Mouse (Mus musculus) hindbrain, embryonic 15.5 days (tissue): Measurements from ENCODE around the gene Tmem164. TPM values are rescaled to one million over a fixed set of nuclear protein-coding genes. Genes with fewer than 3 reads are reported as not detected.
A peak's percentile ranks its signal among the peaks of the same experiment; 100 is the strongest.

Source experiments
- ATAC-seq: fragments of 200-750 bp; cut with Nextera tagmentation; 2 replicates; pipeline ENCODE4 v1.8.0; 2017; ENCODE audit warnings: low read depth, moderate number of reproducible peaks, moderate TSS enrichment; ENCODE audit not compliant: low FRiP score
- H3K27ac ChIP-seq: fragments of 300-500 bp; sonication (generic); replicated peaks from 2 replicates; pipeline ENCODE4 v1.5.1; 2015; ENCODE audit warnings: mild to moderate bottlenecking, inconsistent platforms
- H3K27me3 ChIP-seq: fragments of 300-500 bp; sonication (generic); 2 replicates; pipeline ENCODE4 v1.6.1; 2015; ENCODE audit warnings: control low read depth, inconsistent platforms
- H3K36me3 ChIP-seq: fragments of 300-500 bp; sonication (generic); 2 replicates; pipeline ENCODE4 v1.6.1; 2015; ENCODE audit warnings: control low read depth, inconsistent platforms
- H3K4me1 ChIP-seq: fragments of 300-500 bp; sonication (generic); replicated peaks from 2 replicates; pipeline ENCODE4 v1.6.1; 2015; ENCODE audit warnings: control low read depth, inconsistent platforms
- H3K4me2 ChIP-seq: fragments of 300-500 bp; sonication (generic); 2 replicates; pipeline ENCODE4 v1.6.1; 2015; ENCODE audit warnings: moderate library complexity, mild to moderate bottlenecking, inconsistent platforms
- H3K4me3 ChIP-seq: fragments of 300-500 bp; sonication (generic); 2 replicates; pipeline ENCODE4 v1.5.1; 2015; ENCODE audit warnings: mild to moderate bottlenecking, inconsistent platforms
- H3K9ac ChIP-seq: fragments of 300-500 bp; sonication (generic); 2 replicates; pipeline ENCODE4 v1.6.1; 2015; ENCODE audit warnings: inconsistent platforms
- H3K9me3 ChIP-seq: fragments of 300-500 bp; sonication (generic); 2 replicates; pipeline ENCODE4 v1.6.1; 2016; ENCODE audit warnings: control low read depth, inconsistent platforms
- WGBS: fragments of 180-500 bp; shearing (Covaris S2); methylation state at CpG from one replicate; pipeline ENCODE4 v1.1.7; 2015; 5-methylcytosine and 5-hydroxymethylcytosine counted together
- polyA plus RNA-seq: library from polyadenylated mRNA; unstranded; fragments of >200 nt; fragmentation: Nextera tagmentation; extraction: Ambion mirVana; gene quantifications from 2 replicates; pipeline ENCODE4 v1.2.1, GENCODE M21; 2015

The Tmem164 gene
- polyA plus RNA-seq, 1 experiment from 2014 or later = 25.1 TPM

- ATAC-seq = no peak
- Histone ChIP-seq H3K4me2 (no peak overlapping the region), H3K27me3 (0 out of 2 replicates have a peak, but pooled peaks cover 2% of the 10 kb centered on the region), H3K27ac (no peak overlapping the region), H3K9me3 (no peaks in the 10 kb centered on the region), H3K9ac (no peak overlapping the region), H3K36me3 (no peaks in the 10 kb centered on the region), H3K4me3 (no peak overlapping the region), H3K4me1 (peaks cover 8% of the 10 kb centered on the region; the same call in 1 of the 2 replicates)
- WGBS = 88% methylated on average over 2 of the region's 2 CpGs
Observed at GRCm38 (mm10) chrX:142724203-142724602, 43.0 kb downstream of the Tmem164 start.

DNA sequence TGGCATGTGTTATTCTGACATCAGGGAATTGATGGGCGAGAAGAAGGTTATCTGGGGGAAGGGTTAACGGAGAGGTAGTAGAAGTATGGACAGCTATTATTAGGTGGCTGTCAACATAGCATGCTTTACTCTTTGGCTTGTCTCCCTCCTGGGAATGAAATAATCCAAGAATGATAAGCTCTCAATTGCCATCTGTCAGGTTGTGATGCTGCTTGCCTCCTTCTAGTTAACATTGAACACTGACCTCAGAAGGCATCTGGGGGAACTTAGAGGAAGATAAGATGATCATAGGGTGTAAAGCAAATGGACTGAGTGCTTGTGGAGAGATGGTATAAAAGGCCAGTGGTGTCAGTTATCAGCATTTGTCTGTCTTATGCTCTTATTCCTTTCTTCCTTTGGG, 44.4 kb downstream of the Tmem164 start:
- Histone ChIP-seq H3K27me3 (0 out of 2 replicates have a peak, but pooled peaks cover 2% of the 10 kb centered on the region), H3K9ac (no peak overlapping the region), H3K36me3 (no peaks in the 10 kb centered on the region), H3K9me3 (no peaks in the 10 kb centered on the region), H3K4me2 (no peak overlapping the region), H3K4me1 (peaks cover 8% of the 10 kb centered on the region; the same call in 1 of the 2 replicates), H3K27ac (no peak overlapping the region), H3K4me3 (no peak overlapping the region)
- WGBS = 66% methylated on average over 2 of the region's 2 CpGs
- ATAC-seq = no peak

DNA sequence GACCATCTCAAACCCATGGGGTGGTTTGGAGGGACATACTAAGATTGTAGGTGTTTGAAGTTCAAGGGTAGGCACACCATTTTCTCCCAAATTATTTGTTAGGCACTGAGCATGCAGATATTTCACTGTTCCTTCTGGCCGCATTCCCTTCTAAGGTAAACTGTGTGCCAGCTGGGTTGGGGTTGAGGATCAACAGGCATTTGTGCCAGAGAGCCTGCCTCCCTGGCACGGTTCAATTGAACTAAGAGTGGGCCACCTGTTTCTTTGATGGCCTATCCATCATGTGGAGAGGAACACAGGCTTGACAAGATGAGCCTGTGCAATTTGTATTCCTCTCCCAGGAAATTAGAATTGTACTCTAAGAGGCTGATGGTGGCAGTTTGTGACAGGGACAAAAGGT, 45.1 kb downstream of the Tmem164 start:
- Histone ChIP-seq H3K9me3 (no peaks in the 10 kb centered on the region), H3K36me3 (no peaks in the 10 kb centered on the region), H3K27me3 (0 out of 2 replicates have a peak, but pooled peaks cover 2% of the 10 kb centered on the region), H3K9ac (no peak overlapping the region), H3K4me3 (no peak overlapping the region), H3K4me2 (no peak overlapping the region), H3K27ac (no peak overlapping the region), H3K4me1 (peaks cover 8% of the 10 kb centered on the region; the same call in 1 of the 2 replicates)
- 0 out of 2 replicates have a peak, but pooled peaks have one; percentile 19 for ATAC-seq
- WGBS = 64% methylated on average over 2 of the region's 2 CpGs

GRCm38 (mm10) chrX:142727847-142728246, 46.6 kb downstream of the Tmem164 start:
- H3K9me3 ChIP-seq = no peaks in the 10 kb centered on the region
- WGBS = 53% methylated on average over 6 of the region's 6 CpGs
- ATAC-seq = no peak
- H3K4me1 ChIP-seq = peaks cover 8% of the 10 kb centered on the region; the same call in 1 of the 2 replicates
- no peaks in the 10 kb centered on the region for H3K36me3 ChIP-seq
- H3K27ac ChIP-seq = no peak overlapping the region
- H3K27me3 ChIP-seq = 0 out of 2 replicates have a peak, but pooled peaks cover 4% of the 10 kb centered on the region
- no peak overlapping the region for H3K4me2 ChIP-seq
- H3K4me3 ChIP-seq = no peak overlapping the region
- H3K9ac ChIP-seq = no peak overlapping the region

GRCm38 (mm10) chrX:142729040-142729439, 47.8 kb downstream of the Tmem164 start:
- H3K9me3 ChIP-seq = no peaks in the 10 kb centered on the region
- peaks cover 8% of the 10 kb centered on the region; the same call in 1 of the 2 replicates for H3K4me1 ChIP-seq
- no peak overlapping the region for H3K4me3 ChIP-seq
- H3K9ac ChIP-seq = no peak overlapping the region
- WGBS = 85% methylated on average over 1 of the region's 1 CpGs
- no peak overlapping the region for H3K27ac ChIP-seq
- 0 out of 2 replicates have a peak, but pooled peaks cover 4% of the 10 kb centered on the region for H3K27me3 ChIP-seq
- H3K36me3 ChIP-seq = no peaks in the 10 kb centered on the region
- ATAC-seq = no peak
- no peak overlapping the region for H3K4me2 ChIP-seq

DNA sequence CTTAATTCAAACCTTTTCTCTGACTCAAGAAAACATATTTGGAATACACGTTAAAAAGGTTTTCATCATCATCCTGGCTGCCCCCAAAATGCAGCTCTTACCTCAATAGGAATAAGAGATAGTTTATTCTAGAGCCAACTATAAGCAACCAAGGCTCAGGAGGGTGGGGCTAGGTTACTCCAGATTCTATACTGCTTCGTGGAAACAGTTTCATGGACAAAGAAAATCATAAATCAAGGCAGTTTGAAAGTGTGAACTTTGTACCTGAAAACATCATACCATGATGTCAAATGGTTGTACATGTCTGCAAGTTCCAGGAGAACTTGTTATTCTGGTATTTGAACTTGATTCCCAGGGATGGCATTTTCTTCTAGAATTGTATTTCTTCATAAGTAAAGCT, 48.3 kb downstream of the Tmem164 start:
- WGBS = 76% methylated on average over 2 of the region's 2 CpGs
- Histone ChIP-seq H3K4me1 (peaks cover 8% of the 10 kb centered on the region; the same call in 1 of the 2 replicates), H3K4me3 (no peak overlapping the region), H3K27me3 (0 out of 2 replicates have a peak, but pooled peaks cover 4% of the 10 kb centered on the region), H3K9me3 (no peaks in the 10 kb centered on the region), H3K36me3 (no peaks in the 10 kb centered on the region), H3K9ac (no peak overlapping the region), H3K27ac (no peak overlapping the region), H3K4me2 (no peak overlapping the region)
- ATAC-seq = no peak

DNA sequence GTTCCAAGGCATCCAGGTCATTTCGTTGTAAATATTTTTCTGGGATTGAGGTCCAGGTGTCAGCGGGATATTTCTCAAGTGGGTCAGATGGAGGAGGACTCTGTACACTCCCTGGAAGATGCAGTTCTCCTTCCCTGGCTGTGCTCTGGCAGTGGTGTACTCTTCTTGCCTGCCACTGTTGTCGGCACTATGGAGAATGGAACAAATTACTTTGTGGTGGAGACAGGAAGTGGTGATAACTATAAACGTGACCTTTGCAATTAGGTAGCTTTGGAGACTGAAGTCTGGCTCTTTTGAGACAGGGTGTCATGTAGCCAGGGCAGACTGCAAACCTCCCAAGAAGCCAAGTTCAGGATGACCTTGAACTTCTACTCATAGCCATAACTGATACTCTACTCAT, 55.9 kb downstream of the Tmem164 start:
- WGBS = 78% methylated on average over 4 of the region's 4 CpGs
- Histone ChIP-seq H3K36me3 (no peaks in the 10 kb centered on the region), H3K4me1 (no peaks in the 10 kb centered on the region; the same call in 1 of the 2 replicates), H3K9me3 (no peaks in the 10 kb centered on the region), H3K4me3 (no peak overlapping the region), H3K4me2 (no peak overlapping the region), H3K9ac (no peak overlapping the region), H3K27ac (no peak overlapping the region), H3K27me3 (no peaks in the 10 kb centered on the region)
- ATAC-seq = no peak

- no peaks in the 10 kb centered on the region for H3K4me1 ChIP-seq
- WGBS = 79% methylated on average over 6 of the region's 6 CpGs
Observed at GRCm38 (mm10) chrX:142737719-142738118, 56.5 kb downstream of the Tmem164 start.

GRCm38 (mm10) chrX:142747428-142747827, 66.2 kb downstream of the Tmem164 start:
- Histone ChIP-seq H3K36me3 (no peaks in the 10 kb centered on the region), H3K27ac (no peak overlapping the region), H3K9me3 (no peaks in the 10 kb centered on the region), H3K9ac (no peak overlapping the region), H3K27me3 (no peaks in the 10 kb centered on the region), H3K4me3 (no peak overlapping the region), H3K4me2 (no peak overlapping the region), H3K4me1 (no peaks in the 10 kb centered on the region)
- ATAC-seq = no peak

More at GRCm38 (mm10) chrX:142737719-142738118, 56.5 kb downstream of the Tmem164 start:
- no peak overlapping the region for H3K4me2 ChIP-seq
- H3K36me3 ChIP-seq = no peaks in the 10 kb centered on the region
- no peaks in the 10 kb centered on the region for H3K9me3 ChIP-seq
- no peak for ATAC-seq
- no peak overlapping the region for H3K27ac ChIP-seq
- H3K9ac ChIP-seq = no peak overlapping the region
- H3K27me3 ChIP-seq = no peaks in the 10 kb centered on the region
- no peak overlapping the region for H3K4me3 ChIP-seq

DNA sequence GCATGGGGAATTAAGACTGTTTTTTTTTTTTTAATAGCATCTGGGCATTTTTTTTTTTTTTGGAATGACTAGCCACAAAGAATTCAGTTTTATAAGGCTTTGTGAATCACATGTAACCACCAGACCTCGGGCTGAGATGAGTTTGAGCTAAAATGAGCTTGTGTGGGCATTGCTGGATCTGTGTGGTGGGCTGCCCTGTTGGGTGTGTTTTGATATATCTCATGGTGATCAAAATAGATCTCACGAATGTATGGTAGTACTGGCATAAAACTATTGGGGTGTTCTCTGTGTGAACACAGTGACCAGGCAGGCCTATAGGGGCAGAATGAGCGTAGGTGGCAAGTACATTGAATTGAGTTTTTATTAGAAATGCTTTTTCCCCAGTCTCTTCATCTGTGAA, 67.4 kb downstream of the Tmem164 start:
- H3K9ac ChIP-seq = no peak overlapping the region
- H3K4me1 ChIP-seq = no peaks in the 10 kb centered on the region
- no peaks in the 10 kb centered on the region for H3K27me3 ChIP-seq
- no peak overlapping the region for H3K4me3 ChIP-seq
- H3K9me3 ChIP-seq = no peaks in the 10 kb centered on the region
- ATAC-seq = no peak
- H3K27ac ChIP-seq = no peak overlapping the region
- H3K4me2 ChIP-seq = no peak overlapping the region
- no peaks in the 10 kb centered on the region for H3K36me3 ChIP-seq
- 82% methylated on average over 3 of the region's 3 CpGs for WGBS

- H3K4me2 ChIP-seq = no peak overlapping the region
- 64% methylated on average over 4 of the region's 4 CpGs for WGBS
- no peaks in the 10 kb centered on the region for H3K4me1 ChIP-seq
- no peaks in the 10 kb centered on the region for H3K36me3 ChIP-seq
- H3K9ac ChIP-seq = no peak overlapping the region
- H3K27me3 ChIP-seq = 0 out of 2 replicates have a peak, but pooled peaks cover 3% of the 10 kb centered on the region
- H3K9me3 ChIP-seq = no peaks in the 10 kb centered on the region
- no peak for ATAC-seq
- H3K4me3 ChIP-seq = no peak overlapping the region
- no peak overlapping the region for H3K27ac ChIP-seq
Observed at GRCm38 (mm10) chrX:142750775-142751174, 69.6 kb downstream of the Tmem164 start.

DNA sequence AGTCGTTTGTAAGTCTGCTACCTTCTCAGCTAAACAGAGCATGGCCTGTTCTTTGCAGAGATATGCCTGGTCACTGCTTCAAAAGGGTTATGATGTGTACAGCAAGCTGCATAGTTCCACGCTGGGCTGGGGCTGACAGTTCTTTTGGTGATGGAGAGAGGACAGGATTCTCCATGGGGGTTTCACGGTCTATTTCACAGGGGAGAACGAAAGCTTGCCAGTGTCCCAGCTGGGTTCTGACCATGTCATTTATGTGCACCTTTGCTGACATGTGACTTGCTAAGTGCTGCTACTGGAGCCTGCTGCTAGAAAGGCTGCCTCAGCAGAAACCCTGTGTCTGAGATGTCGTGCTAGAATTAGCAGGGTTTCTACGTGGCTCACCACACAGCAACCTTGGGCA, 74.3 kb downstream of the Tmem164 start:
- no peak overlapping the region for H3K9ac ChIP-seq
- no peaks in the 10 kb centered on the region for H3K36me3 ChIP-seq
- H3K4me2 ChIP-seq = no peak overlapping the region
- no peak for ATAC-seq
- no peaks in the 10 kb centered on the region for H3K9me3 ChIP-seq
- H3K4me3 ChIP-seq = no peak overlapping the region
- 50% methylated on average over 6 of the region's 6 CpGs for WGBS
- no peak overlapping the region for H3K27ac ChIP-seq
- H3K27me3 ChIP-seq = peaks cover 6% of the 10 kb centered on the region; the same call in 1 of the 2 replicates
- H3K4me1 ChIP-seq = no peaks in the 10 kb centered on the region

DNA sequence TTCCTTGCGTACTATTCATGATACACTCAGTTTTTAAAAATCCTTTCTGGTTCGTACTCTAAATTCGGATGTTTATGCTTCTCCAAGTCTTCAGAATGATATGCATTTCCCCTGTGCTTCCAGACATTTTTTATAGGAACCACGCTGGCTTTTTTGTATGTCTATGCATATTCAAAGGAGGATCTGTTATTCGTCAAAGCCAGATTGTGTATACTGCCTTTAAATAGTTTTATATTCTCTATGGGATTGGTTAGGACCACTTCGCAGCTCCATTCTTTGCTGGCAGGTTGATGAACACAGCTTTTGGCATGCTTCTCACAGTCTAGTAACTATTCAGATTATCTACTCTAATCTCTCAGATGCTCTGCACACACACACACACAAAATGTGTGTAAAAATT, 79.2 kb downstream of the Tmem164 start:
- H3K36me3 ChIP-seq = no peaks in the 10 kb centered on the region
- H3K9me3 ChIP-seq = no peaks in the 10 kb centered on the region
- H3K9ac ChIP-seq = no peak overlapping the region
- no peak for ATAC-seq
- no peak overlapping the region for H3K4me2 ChIP-seq
- no peak overlapping the region for H3K4me3 ChIP-seq
- H3K4me1 ChIP-seq = no peaks in the 10 kb centered on the region
- H3K27ac ChIP-seq = no peak overlapping the region; the same call in 1 of the 2 replicates
- WGBS = 68% methylated on average over 6 of the region's 6 CpGs
- peaks cover 5% of the 10 kb centered on the region; the same call in 1 of the 2 replicates for H3K27me3 ChIP-seq
